Mouse (Mus musculus): ENCODE measurements around the gene Gdf2.

DNA sequence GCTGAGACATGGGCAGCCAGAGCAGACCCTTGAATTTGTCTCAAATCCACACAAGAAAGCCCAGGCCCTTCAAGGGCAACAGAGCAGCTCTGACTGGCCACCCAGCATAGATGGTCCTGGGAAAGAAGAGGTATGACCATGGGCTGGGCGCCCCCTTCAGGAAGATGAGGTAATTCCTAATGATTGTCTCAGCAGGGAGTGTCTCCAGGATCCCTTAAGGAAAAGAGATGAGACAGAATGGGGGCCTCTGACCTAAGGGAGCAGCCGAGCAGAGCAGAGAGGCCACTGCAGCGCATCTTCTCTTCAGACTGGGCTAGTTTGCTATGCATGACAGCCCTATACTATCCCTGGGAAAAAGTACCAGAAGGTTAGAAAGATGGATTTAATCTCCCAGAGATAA is 27.1 kb upstream of the Gdf2 start:
- no peak for TF ChIP-seq CTCF (IDR thresholded peaks at IDR 0.05; ENCODE audit: control insufficient read depth, insufficient read depth, low read length)
- TF ChIP-seq POLR2A (IDR thresholded peaks at IDR 0.05; ENCODE audit: borderline replicate concordance, control insufficient read depth, low read depth, low read length): no peak
